Mouse (Mus musculus): Measurements from ENCODE around the gene Lad1. TPM values are rescaled to one million over a fixed set of nuclear protein-coding genes. Genes with fewer than 3 reads are reported as not detected.

Gene Lad1
- polyA plus RNA-seq, 1 experiment from 2014 or later: 3.7 TPM

DNA sequence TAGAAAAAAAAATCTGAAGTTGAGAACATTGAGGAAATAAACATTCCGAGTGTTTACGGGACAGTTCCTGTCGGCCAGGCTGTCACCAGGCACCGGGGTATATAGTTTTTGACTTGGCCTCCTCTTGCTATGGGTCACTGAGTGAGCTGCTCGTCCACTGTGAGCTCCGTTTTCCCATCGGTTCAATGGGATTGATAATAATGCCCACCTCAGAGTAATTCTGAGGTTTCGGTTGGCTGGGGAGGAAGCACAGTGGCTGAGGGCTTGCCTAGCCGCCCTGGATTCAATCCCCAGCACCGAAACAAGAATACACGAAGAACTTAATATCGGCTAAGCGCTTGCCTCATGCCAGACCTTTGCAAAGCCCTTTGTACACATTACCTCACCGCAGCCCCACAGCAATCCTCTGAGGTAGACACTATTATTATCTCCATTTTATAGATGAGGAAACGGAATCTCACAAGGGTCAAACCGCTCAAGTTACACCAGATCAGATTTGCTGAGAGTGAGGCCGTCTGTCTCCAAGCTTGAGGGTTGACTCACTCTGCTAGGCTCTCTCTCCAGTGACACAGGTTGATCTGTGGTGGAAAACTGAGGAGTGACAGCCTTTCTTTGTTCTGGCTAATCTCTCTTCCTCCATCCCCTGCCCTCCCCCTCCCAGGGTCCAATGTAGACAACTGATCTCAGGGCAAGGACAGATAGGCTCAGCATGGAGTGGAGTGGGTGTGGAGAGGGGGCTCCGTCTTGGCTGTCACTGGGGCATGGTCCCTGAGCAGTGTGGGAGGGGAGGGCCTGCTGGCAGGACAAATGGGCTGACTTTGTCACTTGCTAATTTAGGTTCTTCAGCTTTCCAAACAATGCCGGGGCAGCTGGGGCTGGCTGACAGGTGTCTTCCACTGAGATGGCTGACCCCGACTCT is 23.9 kb upstream of the Lad1 start:
- no peaks in the 10 kb centered on the region for H3K36me3 ChIP-seq (replicated peaks; ENCODE audit: control insufficient read depth, insufficient read depth, low read depth, low read length)
- 35% methylated on average over 20 of the region's 20 CpGs for WGBS
- DNase-seq (ENCODE audit: low spot score): peak; percentile 58
- H3K9ac ChIP-seq (replicated peaks; ENCODE audit: low read length): no peak overlapping the region
- no peaks in the 10 kb centered on the region for H3K27me3 ChIP-seq (ENCODE audit: control insufficient read depth, insufficient read depth, low read length)
- no peak overlapping the region for H3K27ac ChIP-seq (replicated peaks; ENCODE audit: low read depth, low read length)
- peak; percentile 72 for ATAC-seq (replicated peaks; ENCODE audit: insufficient number of reproducible peaks, low FRiP score, low TSS enrichment, low read depth)
- no peaks in the 10 kb centered on the region for H3K9me3 ChIP-seq (replicated peaks; ENCODE audit: control insufficient read depth, low read length)
- peaks cover 8% of the 10 kb centered on the region for H3K4me1 ChIP-seq (ENCODE audit: control insufficient read depth, insufficient read depth, low read length)
- H3K4me2 ChIP-seq (ENCODE audit: low read depth, low read length): 0 out of 2 replicates have a peak overlapping the region, but pooled peaks have one; percentile 8
- H3K4me3 ChIP-seq (ENCODE audit: low read depth, low read length): no peak overlapping the region

DNA sequence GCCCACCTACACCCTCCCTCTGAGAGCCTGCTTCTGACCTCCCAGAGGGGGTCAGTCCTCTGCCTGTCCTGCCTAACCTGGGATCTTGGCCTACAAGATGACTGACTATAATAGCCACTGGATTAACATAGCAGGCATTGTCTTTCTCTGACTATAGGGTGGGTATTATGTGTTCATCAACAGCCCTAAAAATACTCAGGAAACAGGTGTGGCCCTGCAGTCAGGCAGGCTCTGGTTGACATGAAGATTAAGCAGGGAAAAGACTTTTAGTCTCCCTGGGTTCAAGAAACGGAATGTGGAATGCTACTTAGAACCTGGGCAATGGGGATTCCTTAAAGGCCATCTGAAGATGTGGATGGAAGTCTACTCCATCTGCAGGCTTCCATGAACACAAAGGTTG is 19.9 kb upstream of the Lad1 start:
- 81% methylated on average over 1 of the region's 1 CpGs for WGBS
- no peaks in the 10 kb centered on the region for H3K36me3 ChIP-seq (replicated peaks; ENCODE audit: control insufficient read depth, insufficient read depth, low read depth, low read length)
- ATAC-seq (replicated peaks; ENCODE audit: insufficient number of reproducible peaks, low FRiP score, low TSS enrichment, low read depth) (no peak), DNase-seq (ENCODE audit: low spot score) (no peak)
- no peaks in the 10 kb centered on the region for H3K9me3 ChIP-seq (replicated peaks; ENCODE audit: control insufficient read depth, low read length)
- no peak overlapping the region for H3K27ac ChIP-seq (replicated peaks; ENCODE audit: low read depth, low read length)
- H3K9ac ChIP-seq (replicated peaks; ENCODE audit: low read length): no peak overlapping the region
- peaks cover 6% of the 10 kb centered on the region for H3K4me1 ChIP-seq (ENCODE audit: control insufficient read depth, insufficient read depth, low read length)
- H3K4me3 ChIP-seq (ENCODE audit: low read depth, low read length): no peak overlapping the region
- H3K4me2 ChIP-seq (ENCODE audit: low read depth, low read length): no peak overlapping the region
- H3K27me3 ChIP-seq (ENCODE audit: control insufficient read depth, insufficient read depth, low read length): no peaks in the 10 kb centered on the region

DNA sequence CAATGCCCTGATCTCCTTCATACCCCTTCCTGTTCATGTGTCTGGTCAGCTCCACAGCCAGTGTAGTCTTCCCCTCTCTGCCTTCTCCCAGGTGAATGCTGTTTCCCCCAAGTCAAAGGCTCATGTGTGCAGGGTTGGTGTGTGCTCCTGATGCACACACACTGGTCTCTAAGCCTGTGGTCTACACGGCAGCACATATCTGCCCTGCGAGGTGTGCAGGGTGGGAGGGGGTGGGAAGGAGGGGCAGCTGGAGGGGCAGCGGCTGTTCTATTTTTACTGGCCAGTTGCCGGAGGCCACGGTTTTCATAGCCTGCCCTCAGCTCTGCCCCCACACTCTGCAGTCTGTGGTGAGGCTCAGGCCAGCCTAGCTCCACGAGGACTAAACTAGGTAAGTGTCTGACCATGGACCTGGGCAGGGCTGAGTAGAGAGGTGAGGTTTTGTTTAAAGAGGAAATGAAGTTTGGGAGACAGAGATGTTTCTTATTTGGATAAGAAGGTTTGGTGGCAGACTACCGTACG is 19.2 kb upstream of the Lad1 start:
- DNase-seq (ENCODE audit: low spot score) (no peak), ATAC-seq (replicated peaks; ENCODE audit: insufficient number of reproducible peaks, low FRiP score, low TSS enrichment, low read depth) (no peak)
- Histone ChIP-seq H3K9ac (replicated peaks; ENCODE audit: low read length) (no peak overlapping the region), H3K27me3 (ENCODE audit: control insufficient read depth, insufficient read depth, low read length) (no peaks in the 10 kb centered on the region), H3K9me3 (replicated peaks; ENCODE audit: control insufficient read depth, low read length) (no peaks in the 10 kb centered on the region), H3K4me1 (ENCODE audit: control insufficient read depth, insufficient read depth, low read length) (peaks cover 4% of the 10 kb centered on the region; the same call in 1 of the 2 replicates), H3K36me3 (replicated peaks; ENCODE audit: control insufficient read depth, insufficient read depth, low read depth, low read length) (no peaks in the 10 kb centered on the region), H3K27ac (replicated peaks; ENCODE audit: low read depth, low read length) (no peak overlapping the region), H3K4me3 (ENCODE audit: low read depth, low read length) (no peak overlapping the region), H3K4me2 (ENCODE audit: low read depth, low read length) (no peak overlapping the region)
- WGBS: 69% methylated on average over 8 of the region's 8 CpGs

DNA sequence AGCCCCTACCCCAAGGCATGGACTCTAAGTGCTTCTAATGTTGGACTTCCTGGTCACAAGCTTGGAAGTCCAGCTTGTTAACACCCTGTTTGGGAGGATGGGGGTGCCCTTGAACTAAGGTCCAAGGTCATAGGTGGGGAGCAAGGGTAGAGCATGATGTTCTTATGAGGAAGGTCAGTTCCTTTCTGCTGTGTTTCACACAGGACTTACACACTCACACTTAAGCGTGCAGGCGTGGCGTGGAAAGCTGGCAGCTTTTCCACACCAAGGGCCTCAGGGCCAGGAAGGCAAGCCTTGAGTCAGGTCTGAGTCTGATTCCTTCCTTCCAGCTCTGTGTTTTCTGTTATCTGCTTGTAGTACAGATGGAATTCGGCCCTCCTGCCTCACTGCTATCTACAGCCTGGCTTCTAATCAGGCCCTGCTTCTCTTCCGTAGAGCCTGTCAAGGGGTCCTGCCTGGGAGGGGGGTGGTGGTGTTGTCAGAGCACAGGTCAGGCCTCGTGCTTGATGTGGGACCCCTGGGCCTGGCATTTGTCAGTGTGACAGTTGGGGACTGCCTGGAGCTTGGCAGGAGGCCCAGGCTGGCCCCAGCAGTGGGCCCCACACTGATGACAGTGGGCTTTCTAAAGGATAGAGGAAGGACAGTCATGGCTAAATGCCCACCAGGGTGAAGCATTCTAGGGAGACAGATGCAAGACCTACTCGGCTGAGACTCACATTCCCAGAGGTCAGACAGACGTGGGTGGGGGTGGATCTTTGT is 18.0 kb upstream of the Lad1 start:
- no peak overlapping the region for H3K4me2 ChIP-seq (ENCODE audit: low read depth, low read length)
- DNase-seq (ENCODE audit: low spot score) (no peak), ATAC-seq (replicated peaks; ENCODE audit: insufficient number of reproducible peaks, low FRiP score, low TSS enrichment, low read depth) (no peak; the same call in 1 of the 2 replicates)
- no peak overlapping the region for H3K27ac ChIP-seq (replicated peaks; ENCODE audit: low read depth, low read length)
- no peaks in the 10 kb centered on the region for H3K4me1 ChIP-seq (ENCODE audit: control insufficient read depth, insufficient read depth, low read length)
- H3K36me3 ChIP-seq (replicated peaks; ENCODE audit: control insufficient read depth, insufficient read depth, low read depth, low read length): no peaks in the 10 kb centered on the region
- no peak overlapping the region for H3K9ac ChIP-seq (replicated peaks; ENCODE audit: low read length)
- H3K4me3 ChIP-seq (ENCODE audit: low read depth, low read length): no peak overlapping the region
- H3K27me3 ChIP-seq (ENCODE audit: control insufficient read depth, insufficient read depth, low read length): no peaks in the 10 kb centered on the region
- WGBS: 59% methylated on average over 8 of the region's 8 CpGs
- H3K9me3 ChIP-seq (replicated peaks; ENCODE audit: control insufficient read depth, low read length): no peaks in the 10 kb centered on the region

DNA sequence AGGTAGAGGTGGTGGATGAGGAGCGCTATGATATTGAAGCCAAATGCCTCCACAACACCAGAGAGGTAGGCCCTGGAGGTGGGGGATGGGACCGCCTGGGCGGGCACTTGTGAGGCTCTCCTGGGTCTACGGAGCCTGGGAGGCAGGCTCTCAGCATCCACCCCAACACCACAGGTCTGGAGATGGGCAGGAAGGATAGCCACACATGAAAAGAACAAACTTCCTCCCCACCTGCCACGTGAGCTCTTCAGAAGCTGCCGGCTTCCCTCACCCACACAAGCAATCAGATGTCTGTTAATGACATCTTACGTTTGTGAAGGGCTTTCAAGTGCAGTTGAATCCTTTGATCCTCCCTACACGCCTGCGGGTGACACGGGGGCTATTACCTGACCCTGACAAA is 10.9 kb upstream of the Lad1 start:
- no peaks in the 10 kb centered on the region for H3K4me1 ChIP-seq (ENCODE audit: control insufficient read depth, insufficient read depth, low read length)
- H3K27me3 ChIP-seq (ENCODE audit: control insufficient read depth, insufficient read depth, low read length): no peaks in the 10 kb centered on the region
- no peak overlapping the region for H3K9ac ChIP-seq (replicated peaks; ENCODE audit: low read length)
- H3K27ac ChIP-seq (replicated peaks; ENCODE audit: low read depth, low read length): no peak overlapping the region
- H3K4me3 ChIP-seq (ENCODE audit: low read depth, low read length): no peak overlapping the region
- ATAC-seq (replicated peaks; ENCODE audit: insufficient number of reproducible peaks, low FRiP score, low TSS enrichment, low read depth) (no peak), DNase-seq (ENCODE audit: low spot score) (no peak)
- H3K36me3 ChIP-seq (replicated peaks; ENCODE audit: control insufficient read depth, insufficient read depth, low read depth, low read length): no peaks in the 10 kb centered on the region
- H3K9me3 ChIP-seq (replicated peaks; ENCODE audit: control insufficient read depth, low read length): no peaks in the 10 kb centered on the region
- no peak overlapping the region for H3K4me2 ChIP-seq (ENCODE audit: low read depth, low read length)
- WGBS: 58% methylated on average over 10 of the region's 10 CpGs

DNA sequence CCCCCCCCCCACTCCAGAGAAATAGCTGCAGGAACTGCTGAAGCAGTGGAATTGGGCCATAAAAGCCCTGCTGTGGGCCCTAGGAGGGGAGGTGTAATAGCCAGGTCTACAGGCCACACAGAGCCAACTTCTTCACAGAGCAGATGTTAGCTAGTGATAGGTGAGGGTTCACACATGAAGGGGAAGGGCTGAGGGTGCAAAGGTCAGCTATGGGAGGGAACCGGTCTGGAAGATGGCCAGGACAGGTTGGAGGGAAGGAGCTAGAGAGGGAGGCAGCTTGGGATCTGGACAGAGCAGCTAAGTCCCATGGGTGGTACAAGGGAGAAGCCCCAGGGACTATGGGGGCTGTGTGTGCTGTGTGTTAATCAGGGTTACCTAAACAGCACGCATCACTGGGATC is 8.2 kb upstream of the Lad1 start:
- Histone ChIP-seq H3K27me3 (ENCODE audit: control insufficient read depth, insufficient read depth, low read length) (0 out of 2 replicates have a peak, but pooled peaks cover 3% of the 10 kb centered on the region), H3K9me3 (replicated peaks; ENCODE audit: control insufficient read depth, low read length) (no peaks in the 10 kb centered on the region), H3K4me2 (ENCODE audit: low read depth, low read length) (no peak overlapping the region), H3K36me3 (replicated peaks; ENCODE audit: control insufficient read depth, insufficient read depth, low read depth, low read length) (no peaks in the 10 kb centered on the region), H3K27ac (replicated peaks; ENCODE audit: low read depth, low read length) (no peak overlapping the region), H3K4me1 (ENCODE audit: control insufficient read depth, insufficient read depth, low read length) (no peaks in the 10 kb centered on the region), H3K9ac (replicated peaks; ENCODE audit: low read length) (no peak overlapping the region), H3K4me3 (ENCODE audit: low read depth, low read length) (no peak overlapping the region)
- DNase-seq (ENCODE audit: low spot score) (no peak), ATAC-seq (replicated peaks; ENCODE audit: insufficient number of reproducible peaks, low FRiP score, low TSS enrichment, low read depth) (no peak)
- WGBS: 88% methylated on average over 2 of the region's 2 CpGs

DNA sequence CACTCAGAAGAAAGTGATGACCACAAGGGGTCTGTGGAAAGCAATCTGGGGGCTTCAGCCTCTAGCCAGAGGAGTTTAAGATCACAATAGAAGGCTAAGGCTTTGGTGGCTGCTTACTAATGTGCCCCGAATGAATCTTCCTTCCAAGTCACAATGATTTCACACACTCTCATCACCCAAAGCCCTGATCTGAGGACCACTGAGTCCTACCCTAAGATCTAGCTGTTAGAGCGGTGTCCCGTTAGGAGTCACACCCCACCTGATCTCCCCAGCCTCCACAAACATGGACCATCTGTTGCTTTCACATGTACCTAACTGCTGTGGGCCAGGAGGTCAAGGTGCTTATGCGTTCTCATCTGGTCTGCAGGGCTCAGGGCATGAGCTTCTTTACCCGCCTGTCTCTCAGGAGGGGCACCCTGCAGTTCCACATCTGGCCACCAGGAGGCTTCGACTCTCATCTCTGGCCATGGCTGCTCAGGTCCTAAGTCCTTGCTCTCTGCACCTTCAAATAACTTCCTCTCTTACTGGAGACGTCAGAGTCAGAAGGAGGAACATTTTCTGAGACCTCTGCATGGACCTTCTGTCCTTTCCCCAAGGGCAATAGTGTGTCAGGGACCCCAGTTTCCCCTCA is 7.3 kb upstream of the Lad1 start:
- Histone ChIP-seq H3K27ac (replicated peaks; ENCODE audit: low read depth, low read length) (no peak overlapping the region), H3K4me3 (ENCODE audit: low read depth, low read length) (no peak overlapping the region), H3K4me2 (ENCODE audit: low read depth, low read length) (no peak overlapping the region), H3K9ac (replicated peaks; ENCODE audit: low read length) (no peak overlapping the region), H3K9me3 (replicated peaks; ENCODE audit: control insufficient read depth, low read length) (no peaks in the 10 kb centered on the region), H3K36me3 (replicated peaks; ENCODE audit: control insufficient read depth, insufficient read depth, low read depth, low read length) (no peaks in the 10 kb centered on the region), H3K27me3 (ENCODE audit: control insufficient read depth, insufficient read depth, low read length) (0 out of 2 replicates have a peak, but pooled peaks cover 3% of the 10 kb centered on the region), H3K4me1 (ENCODE audit: control insufficient read depth, insufficient read depth, low read length) (no peaks in the 10 kb centered on the region)
- DNase-seq (ENCODE audit: low spot score) (peak; percentile 86), ATAC-seq (replicated peaks; ENCODE audit: insufficient number of reproducible peaks, low FRiP score, low TSS enrichment, low read depth) (no peak)
- WGBS: 31% methylated on average over 7 of the region's 7 CpGs

Measured in embryonic facial prominence, embryonic 11.5 days (tissue).